Mouse (Mus musculus) heart, adult 11 months (tissue): Measurements from ENCODE around the gene Vdac2.

ENCODE experiments used
- DNase-seq: peaks from one replicate; pipeline ENCODE4 v3.0.0; 2022

The Vdac2 gene

GRCm38 (mm10) chr14:21853456-21854109 is 28.5 kb downstream of the Vdac2 start:
- peak; percentile 96 for DNase-seq

- DNase-seq = peak; percentile 89
These were observed 29.2 kb downstream of the Vdac2 start for GRCm38 (mm10) chr14:21854271-21854670.

DNA sequence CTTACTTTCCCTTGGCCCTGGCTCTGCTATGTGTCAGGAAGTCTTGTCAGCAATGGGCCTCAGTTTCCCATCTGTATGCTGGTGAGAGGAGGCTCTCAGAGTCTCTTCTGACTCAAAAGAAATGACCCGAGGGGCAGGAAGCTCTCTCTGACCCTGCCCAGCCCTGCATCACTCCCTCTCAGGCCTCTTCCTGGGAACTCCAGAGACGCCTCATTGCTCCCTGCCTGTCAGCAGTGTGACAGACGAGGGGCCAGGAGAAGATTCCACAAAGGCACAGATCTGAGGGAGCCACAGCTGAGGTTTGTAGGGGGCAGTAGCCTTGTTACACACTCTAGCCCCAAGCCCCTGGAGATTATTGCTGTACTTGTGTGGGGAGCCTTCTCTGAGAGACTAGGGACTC is 30.9 kb downstream of the Vdac2 start:
- DNase-seq = peak; percentile 83

DNA sequence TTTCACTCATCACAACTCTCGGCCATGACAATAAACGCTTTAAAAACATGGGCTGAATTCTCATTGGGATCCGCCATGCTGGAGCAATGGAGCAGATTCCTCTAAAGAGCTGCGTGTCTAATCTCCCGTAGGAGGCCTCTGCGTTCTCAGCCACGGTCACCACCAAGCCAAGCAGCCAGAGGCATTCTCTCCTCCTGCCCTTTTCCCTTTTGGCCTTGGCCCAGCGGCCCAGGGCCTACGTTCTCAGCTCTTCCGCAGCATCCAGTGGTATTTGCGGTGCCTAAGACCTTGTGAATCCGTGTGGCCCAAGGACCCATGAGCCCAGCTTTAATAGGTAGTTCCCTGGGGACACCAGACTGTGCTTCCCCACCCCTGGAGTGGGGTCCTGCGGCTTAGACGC is 31.8 kb downstream of the Vdac2 start:
- DNase-seq = peak; percentile 87

DNA sequence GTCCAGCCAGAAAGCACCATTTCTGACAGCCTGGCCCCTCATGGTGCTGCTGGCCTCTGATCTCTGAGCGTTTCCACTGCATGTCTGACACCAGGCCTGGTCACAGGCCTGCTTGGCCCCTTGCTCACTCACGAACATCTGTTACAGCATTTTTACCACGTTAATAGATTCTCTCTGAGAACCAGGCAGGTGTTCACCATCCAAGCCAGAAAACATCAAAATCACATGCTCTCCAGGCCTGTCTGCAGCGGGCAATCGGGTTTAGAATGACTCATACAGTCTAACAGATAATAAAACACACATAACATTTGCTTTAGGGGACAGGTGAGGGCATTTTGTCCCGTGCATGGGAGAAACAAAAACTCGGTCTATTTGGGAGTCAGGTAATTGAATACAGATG is 41.3 kb downstream of the Vdac2 start:
- no peak for DNase-seq

- DNase-seq = no peak
These were observed 41.8 kb downstream of the Vdac2 start for GRCm38 (mm10) chr14:21866816-21867215.

GRCm38 (mm10) chr14:21890430-21890829 is 65.4 kb downstream of the Vdac2 start:
- DNase-seq = peak; percentile 89

DNA sequence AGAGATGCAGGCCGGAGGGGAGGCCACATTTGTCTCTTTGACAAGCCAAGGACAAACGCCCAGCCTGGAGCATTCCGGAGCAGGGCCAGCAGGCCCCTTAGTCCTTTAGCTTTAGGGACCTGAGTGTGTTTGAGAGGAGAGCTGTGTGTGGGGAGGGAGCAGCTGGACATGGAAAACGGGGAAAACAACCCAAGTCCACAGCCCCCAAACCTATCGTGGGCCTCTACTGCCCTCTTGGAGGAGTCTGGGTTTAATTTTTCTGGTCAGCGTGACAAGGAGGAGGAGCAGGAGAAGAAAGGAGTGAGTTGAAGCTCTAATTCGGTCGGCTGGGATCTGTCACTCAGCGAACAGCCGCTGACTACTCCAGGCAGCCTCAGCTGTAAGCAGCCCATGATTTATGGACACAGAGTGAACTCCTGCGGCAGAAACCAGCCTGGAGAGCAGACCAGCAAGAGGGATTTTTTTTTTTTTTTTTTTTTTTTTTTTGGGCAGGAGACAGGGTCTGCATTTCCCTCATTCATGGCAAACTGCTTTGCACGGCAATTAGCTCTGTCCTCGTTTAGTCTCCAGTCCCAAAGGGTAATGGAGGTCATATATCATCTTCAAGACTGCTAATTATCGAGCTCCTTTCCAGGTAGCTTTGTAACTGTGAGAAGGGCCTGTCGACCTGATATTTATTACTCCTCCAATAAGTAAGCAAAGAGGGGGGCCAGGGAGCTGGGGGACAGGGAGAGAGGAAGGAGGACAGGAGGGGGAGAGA is 66.7 kb downstream of the Vdac2 start:
- DNase-seq = peak; percentile 85

- DNase-seq = peak; percentile 60
These were observed 67.3 kb downstream of the Vdac2 start for GRCm38 (mm10) chr14:21892341-21892659.
